Mouse (Mus musculus) liver, adult 10 weeks (tissue): Measurements from ENCODE around the gene Syt3. TPM values are rescaled to one million over a fixed set of nuclear protein-coding genes. Genes with fewer than 3 reads are reported as not detected.

Experiments used
- polyA plus RNA-seq: library from polyadenylated mRNA; stranded (reverse); fragments of 350-450 nt; fragmentation: Illumina TruSeq; extraction: RNeasy Lipid Tissue Mini Kit (QIAGEN cat#74804); gene quantifications from one replicate; pipeline ENCODE4 v1.2.3, GENCODE M21; 2014; ENCODE audit warnings: low read depth, low replicate concordance

Syt3 gene
- polyA plus RNA-seq: not detected

DNA sequence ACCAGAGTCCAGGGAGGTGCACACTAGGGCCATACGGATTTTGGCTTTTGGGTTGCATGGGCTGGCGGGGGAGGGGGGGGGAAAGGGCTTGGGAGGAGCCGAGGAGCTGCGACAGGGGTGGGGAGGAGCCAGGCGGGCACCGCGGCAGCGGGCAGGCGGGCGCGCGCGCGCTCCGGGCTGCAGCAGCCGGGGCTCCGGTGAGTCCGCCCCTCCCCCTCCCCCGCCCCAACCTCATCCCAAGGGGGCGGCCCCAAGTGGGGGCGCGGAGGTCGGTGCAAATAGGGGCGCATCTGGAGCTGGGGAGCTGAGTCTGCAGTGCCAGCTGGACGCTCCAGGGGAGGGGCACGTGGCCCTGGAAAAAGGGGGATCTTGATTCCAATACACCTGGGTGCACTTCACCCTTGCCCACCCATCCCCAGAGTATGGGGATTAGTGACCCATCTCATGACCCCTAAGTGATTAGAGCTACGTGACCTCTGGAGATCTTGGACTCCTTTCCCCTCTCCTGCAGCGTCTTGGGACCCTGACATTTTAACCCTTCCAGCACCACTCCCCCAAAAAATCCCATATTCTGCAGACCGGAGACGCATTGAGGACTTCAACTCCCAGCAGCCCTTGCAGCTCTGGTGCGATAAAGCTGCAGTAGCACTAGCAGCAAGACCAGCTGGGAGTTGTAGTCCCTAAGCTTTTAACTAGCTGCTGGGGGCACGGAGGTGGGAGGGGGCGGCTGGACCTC lies at the start of gene Syt3:
Gene Syt3, plus strand, starts transcription at position 123 of the 736 bp plus-strand sequence.

DNA sequence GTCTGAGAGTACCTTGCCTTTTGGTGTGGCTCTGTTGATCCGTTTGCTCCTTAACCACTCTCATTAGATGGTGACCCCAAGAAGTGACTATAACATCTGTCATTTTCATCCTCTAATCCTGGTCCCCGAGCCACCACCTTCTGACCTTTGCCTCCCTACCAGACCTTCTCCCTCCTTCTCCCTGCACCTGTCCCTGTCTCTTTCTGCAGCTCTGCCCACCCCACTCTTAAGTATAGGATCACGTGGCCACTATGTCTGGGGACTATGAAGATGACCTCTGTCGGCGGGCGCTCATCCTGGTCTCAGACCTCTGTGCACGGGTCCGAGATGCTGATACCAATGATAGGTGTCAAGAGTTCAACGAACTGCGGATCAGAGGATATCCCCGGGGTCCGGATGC lies 1.8 kb downstream of the Syt3 start, which contains the start of gene 1700008O03Rik:
Gene 1700008O03Rik, minus strand, starts transcription at position 101 of the 400 bp plus-strand sequence.

DNA sequence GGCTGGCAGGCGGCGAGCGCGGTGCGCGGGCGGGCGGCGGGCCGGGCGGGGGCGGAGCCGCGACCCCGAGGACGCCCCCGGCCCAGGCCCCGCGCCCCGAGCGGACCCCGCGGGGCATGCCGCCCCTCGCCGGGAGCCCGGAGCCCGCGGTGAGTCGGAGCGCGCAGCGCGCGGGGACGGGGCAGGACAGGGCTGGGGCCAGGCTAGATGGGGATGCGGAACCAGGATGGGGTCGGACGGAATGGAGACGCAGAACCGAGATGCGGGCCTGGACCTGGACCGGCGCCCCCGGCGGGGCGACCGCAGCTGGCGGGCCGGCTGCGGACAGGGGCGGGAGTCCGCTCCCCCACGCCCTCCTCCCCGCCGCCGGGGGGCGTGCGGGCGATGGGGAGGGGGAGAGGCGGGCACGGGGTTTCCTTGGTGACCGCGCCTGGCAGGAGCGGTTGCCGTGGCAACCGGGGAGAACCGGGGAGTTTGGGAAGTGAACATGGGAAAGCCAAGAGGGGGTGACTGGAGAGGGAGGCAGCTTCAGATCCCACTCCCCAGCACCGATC lies 45.1 kb downstream of the Syt3 start, which contains the start of gene Lrrc4b:
Gene Lrrc4b, plus strand, starts transcription at position 51 of the 554 bp plus-strand sequence.

Other genes starting within 250 kb of the Syt3 start
- gene Klk1b16, start 247.3 kb upstream of the Syt3 start, polyA plus RNA-seq: not detected
- gene Klk1b24, start 195.9 kb upstream of the Syt3 start, polyA plus RNA-seq: not detected
- gene Klk1b3, start 185.9 kb upstream of the Syt3 start, polyA plus RNA-seq: not detected
- gene Klk1b4, start 176.7 kb upstream of the Syt3 start, polyA plus RNA-seq: 0.69 TPM
- gene Klk1b5, start 168.2 kb upstream of the Syt3 start, polyA plus RNA-seq: not detected
- not detected for gene Klk1, start 158.7 kb upstream of the Syt3 start, polyA plus RNA-seq
- gene Gm36864, start 147.9 kb upstream of the Syt3 start, polyA plus RNA-seq: not detected
- not detected for gene 1700028J19Rik, start 137.4 kb upstream of the Syt3 start, polyA plus RNA-seq
- gene 2410002F23Rik, start 137.4 kb upstream of the Syt3 start, polyA plus RNA-seq: 6.4 TPM
- not detected for gene Acp4, start 126.7 kb upstream of the Syt3 start, polyA plus RNA-seq
- gene Gm15517, start 122.7 kb upstream of the Syt3 start, polyA plus RNA-seq: not detected
- 0.40 TPM for gene Clec11a, start 77.2 kb upstream of the Syt3 start, polyA plus RNA-seq
- gene Shank1, start 73.8 kb upstream of the Syt3 start, polyA plus RNA-seq: not detected
- not detected for gene 1700008O03Rik, start 1.7 kb downstream of the Syt3 start, polyA plus RNA-seq
- gene Lrrc4b, start 44.9 kb downstream of the Syt3 start, polyA plus RNA-seq: not detected
- 22.2 TPM for gene Aspdh, start 81.3 kb downstream of the Syt3 start, polyA plus RNA-seq
- 7.7 TPM for gene Josd2, start 83.9 kb downstream of the Syt3 start, polyA plus RNA-seq
- 4.1 TPM for gene Emc10, start 112.4 kb downstream of the Syt3 start, polyA plus RNA-seq
- gene Fam71e1, start 112.5 kb downstream of the Syt3 start, polyA plus RNA-seq: not detected
- not detected for gene Mybpc2, start 140.6 kb downstream of the Syt3 start, polyA plus RNA-seq
- gene Spib, start 148.0 kb downstream of the Syt3 start, polyA plus RNA-seq: not detected
- not detected for gene Pold1, start 164.7 kb downstream of the Syt3 start, polyA plus RNA-seq
- gene Nr1h2, start 169.8 kb downstream of the Syt3 start, polyA plus RNA-seq: 2.0 TPM
- gene Napsa, start 188.3 kb downstream of the Syt3 start, polyA plus RNA-seq: 0.37 TPM
- 0.56 TPM for gene Kcnc3, start 206.6 kb downstream of the Syt3 start, polyA plus RNA-seq